Mouse (Mus musculus): ENCODE measurements around the gene Rapgef4. TPM values are rescaled to one million over a fixed set of nuclear protein-coding genes. Genes with fewer than 3 reads are reported as not detected.
A peak's percentile ranks its signal among the peaks of the same experiment; 100 is the strongest.

Rapgef4 gene
- polyA plus RNA-seq, 1 experiment from 2014 or later = 5.0 TPM

- ATAC-seq (no peak), DNase-seq (ENCODE audit: low spot score) (no peak)
- H3K4me1 ChIP-seq (ENCODE audit: insufficient read depth, low read depth, low read length) = no peaks in the 10 kb centered on the region
- H3K9ac ChIP-seq (replicated peaks; ENCODE audit: low read depth) = no peak overlapping the region
- H3K9me3 ChIP-seq (ENCODE audit: low read length) = no peaks in the 10 kb centered on the region
- H3K27ac ChIP-seq (ENCODE audit: low read length) = no peak overlapping the region
- no peaks in the 10 kb centered on the region for H3K27me3 ChIP-seq (replicated peaks; ENCODE audit: insufficient read depth, low read length)
- H3K4me3 ChIP-seq (ENCODE audit: low read depth, low read length) = no peak overlapping the region
- H3K36me3 ChIP-seq (ENCODE audit: insufficient read depth, low read length) = no peaks in the 10 kb centered on the region
- 88% methylated on average over 5 of the region's 5 CpGs for WGBS
- no peak for TF ChIP-seq EP300 (IDR thresholded peaks at IDR 0.05)
- no peak for TF ChIP-seq CTCF (IDR thresholded peaks at IDR 0.05)
- H3K4me2 ChIP-seq (replicated peaks; ENCODE audit: low read depth, low read length) = no peak overlapping the region
Observed at GRCm38 (mm10) chr2:71941721-71942087, 39.3 kb upstream of the Rapgef4 start.

DNA sequence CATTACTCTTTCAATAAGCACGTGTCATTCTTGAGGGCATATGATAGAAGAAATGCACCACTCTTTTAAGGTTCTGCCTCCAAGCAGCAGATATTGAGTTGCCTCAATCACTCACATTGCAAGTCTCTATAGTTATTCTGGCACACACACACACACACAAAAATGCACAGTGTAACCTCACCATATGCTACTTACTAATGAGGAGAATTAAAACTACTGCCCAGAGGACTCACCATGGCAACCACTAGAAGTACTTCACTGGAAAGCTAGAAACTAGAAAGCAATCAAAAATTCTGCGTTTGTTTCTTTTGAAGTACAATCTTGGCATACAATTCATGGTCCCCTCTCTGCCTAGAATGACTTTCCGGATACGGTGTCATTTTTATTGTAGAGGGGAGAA is 29.8 kb upstream of the Rapgef4 start:
- H3K36me3 ChIP-seq (ENCODE audit: insufficient read depth, low read length) = no peaks in the 10 kb centered on the region
- no peak overlapping the region for H3K4me2 ChIP-seq (replicated peaks; ENCODE audit: low read depth, low read length)
- no peak for DNase-seq (ENCODE audit: low spot score)
- H3K4me1 ChIP-seq (ENCODE audit: insufficient read depth, low read depth, low read length) = no peaks in the 10 kb centered on the region
- H3K9me3 ChIP-seq (ENCODE audit: low read length) = no peaks in the 10 kb centered on the region
- H3K27ac ChIP-seq (ENCODE audit: low read length) = no peak overlapping the region
- no peaks in the 10 kb centered on the region for H3K27me3 ChIP-seq (replicated peaks; ENCODE audit: insufficient read depth, low read length)
- no peak overlapping the region for H3K4me3 ChIP-seq (ENCODE audit: low read depth, low read length)
- ATAC-seq = no peak
- 63% methylated on average over 4 of the region's 4 CpGs for WGBS
- TF ChIP-seq CTCF (IDR thresholded peaks at IDR 0.05) (no peak), EP300 (IDR thresholded peaks at IDR 0.05) (no peak)
- no peak overlapping the region for H3K9ac ChIP-seq (replicated peaks; ENCODE audit: low read depth)

GRCm38 (mm10) chr2:71955637-71956036 is 25.4 kb upstream of the Rapgef4 start:
- WGBS = 17% methylated on average over 8 of the region's 8 CpGs
- H3K9ac ChIP-seq (replicated peaks; ENCODE audit: low read depth) = no peak overlapping the region
- ATAC-seq (peak; percentile 52; the same call in 1 of the 2 replicates), DNase-seq (ENCODE audit: low spot score) (peak; percentile 73)
- H3K4me3 ChIP-seq (ENCODE audit: low read depth, low read length) = no peak overlapping the region
- no peaks in the 10 kb centered on the region for H3K27me3 ChIP-seq (replicated peaks; ENCODE audit: insufficient read depth, low read length)
- H3K9me3 ChIP-seq (ENCODE audit: low read length) = no peaks in the 10 kb centered on the region
- TF ChIP-seq EP300 (IDR thresholded peaks at IDR 0.05) = no peak
- TF ChIP-seq CTCF (IDR thresholded peaks at IDR 0.05) = peak; percentile 92
- H3K36me3 ChIP-seq (ENCODE audit: insufficient read depth, low read length) = no peaks in the 10 kb centered on the region
- no peak overlapping the region for H3K27ac ChIP-seq (ENCODE audit: low read length)
- H3K4me1 ChIP-seq (ENCODE audit: insufficient read depth, low read depth, low read length) = no peaks in the 10 kb centered on the region
- no peak overlapping the region for H3K4me2 ChIP-seq (replicated peaks; ENCODE audit: low read depth, low read length)

GRCm38 (mm10) chr2:71956463-71956862 is 24.6 kb upstream of the Rapgef4 start:
- TF ChIP-seq EP300 (IDR thresholded peaks at IDR 0.05) (no peak), CTCF (IDR thresholded peaks at IDR 0.05) (no peak)
- no peaks in the 10 kb centered on the region for H3K27me3 ChIP-seq (replicated peaks; ENCODE audit: insufficient read depth, low read length)
- WGBS = 55% methylated on average over 5 of the region's 5 CpGs
- no peak overlapping the region for H3K4me3 ChIP-seq (ENCODE audit: low read depth, low read length)
- H3K36me3 ChIP-seq (ENCODE audit: insufficient read depth, low read length) = no peaks in the 10 kb centered on the region
- DNase-seq (ENCODE audit: low spot score) = no peak
- no peaks in the 10 kb centered on the region for H3K9me3 ChIP-seq (ENCODE audit: low read length)
- H3K4me2 ChIP-seq (replicated peaks; ENCODE audit: low read depth, low read length) = no peak overlapping the region
- ATAC-seq = no peak
- H3K27ac ChIP-seq (ENCODE audit: low read length) = no peak overlapping the region
- H3K9ac ChIP-seq (replicated peaks; ENCODE audit: low read depth) = no peak overlapping the region
- no peaks in the 10 kb centered on the region for H3K4me1 ChIP-seq (ENCODE audit: insufficient read depth, low read depth, low read length)

DNA sequence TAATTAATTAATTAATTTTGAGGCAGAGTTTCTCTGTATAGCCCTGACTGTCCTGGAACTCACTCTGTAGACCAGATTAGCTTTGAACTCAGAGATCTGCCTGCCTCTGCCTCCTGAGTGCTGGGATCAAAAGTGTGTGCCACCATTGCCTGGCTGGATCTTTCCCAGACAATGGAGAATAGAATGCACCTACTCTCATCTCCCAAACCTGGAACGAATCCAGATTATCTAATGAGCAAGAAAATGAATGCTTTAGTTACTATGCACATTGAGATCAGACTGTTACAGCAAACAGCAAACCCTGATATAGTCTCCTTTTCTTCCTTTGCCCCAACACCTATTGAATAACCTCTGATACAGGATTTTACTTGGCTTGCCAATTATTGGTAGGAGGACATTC is 23.1 kb upstream of the Rapgef4 start:
- H3K36me3 ChIP-seq (ENCODE audit: insufficient read depth, low read length) = no peaks in the 10 kb centered on the region
- H3K27ac ChIP-seq (ENCODE audit: low read length) = no peak overlapping the region
- no peaks in the 10 kb centered on the region for H3K27me3 ChIP-seq (replicated peaks; ENCODE audit: insufficient read depth, low read length)
- no peaks in the 10 kb centered on the region for H3K4me1 ChIP-seq (ENCODE audit: insufficient read depth, low read depth, low read length)
- 81% methylated on average over 1 of the region's 1 CpGs for WGBS
- no peak overlapping the region for H3K4me2 ChIP-seq (replicated peaks; ENCODE audit: low read depth, low read length)
- DNase-seq (ENCODE audit: low spot score) = no peak
- no peak for TF ChIP-seq EP300 (IDR thresholded peaks at IDR 0.05)
- TF ChIP-seq CTCF (IDR thresholded peaks at IDR 0.05) = no peak
- H3K9ac ChIP-seq (replicated peaks; ENCODE audit: low read depth) = no peak overlapping the region
- H3K4me3 ChIP-seq (ENCODE audit: low read depth, low read length) = no peak overlapping the region
- H3K9me3 ChIP-seq (ENCODE audit: low read length) = no peaks in the 10 kb centered on the region
- no peak for ATAC-seq

GRCm38 (mm10) chr2:71958393-71958792 is 22.6 kb upstream of the Rapgef4 start:
- Histone ChIP-seq H3K27me3 (replicated peaks; ENCODE audit: insufficient read depth, low read length) (no peaks in the 10 kb centered on the region), H3K4me2 (replicated peaks; ENCODE audit: low read depth, low read length) (no peak overlapping the region), H3K4me1 (ENCODE audit: insufficient read depth, low read depth, low read length) (no peaks in the 10 kb centered on the region), H3K27ac (ENCODE audit: low read length) (no peak overlapping the region), H3K4me3 (ENCODE audit: low read depth, low read length) (no peak overlapping the region), H3K36me3 (ENCODE audit: insufficient read depth, low read length) (no peaks in the 10 kb centered on the region), H3K9ac (replicated peaks; ENCODE audit: low read depth) (no peak overlapping the region), H3K9me3 (ENCODE audit: low read length) (no peaks in the 10 kb centered on the region)
- DNase-seq (ENCODE audit: low spot score) = no peak
- no peak for TF ChIP-seq EP300 (IDR thresholded peaks at IDR 0.05)
- 76% methylated on average over 3 of the region's 3 CpGs for WGBS
- ATAC-seq = no peak

GRCm38 (mm10) chr2:71964216-71964615 is 16.8 kb upstream of the Rapgef4 start:
- Histone ChIP-seq H3K36me3 (ENCODE audit: insufficient read depth, low read length) (no peaks in the 10 kb centered on the region), H3K27ac (ENCODE audit: low read length) (no peak overlapping the region), H3K4me2 (replicated peaks; ENCODE audit: low read depth, low read length) (no peak overlapping the region), H3K4me3 (ENCODE audit: low read depth, low read length) (no peak overlapping the region), H3K27me3 (replicated peaks; ENCODE audit: insufficient read depth, low read length) (no peaks in the 10 kb centered on the region), H3K9ac (replicated peaks; ENCODE audit: low read depth) (no peak overlapping the region), H3K9me3 (ENCODE audit: low read length) (no peaks in the 10 kb centered on the region), H3K4me1 (ENCODE audit: insufficient read depth, low read depth, low read length) (no peaks in the 10 kb centered on the region)
- no peak for TF ChIP-seq CTCF (IDR thresholded peaks at IDR 0.05)
- no peak for TF ChIP-seq EP300 (IDR thresholded peaks at IDR 0.05)
- DNase-seq (ENCODE audit: low spot score) (no peak), ATAC-seq (no peak)
- 30% methylated on average over 10 of the region's 10 CpGs for WGBS

Measured in lung, postnatal 0 days (tissue).